Mouse (Mus musculus) lung, postnatal 0 days (tissue): Measurements from ENCODE around the gene Ugcg. TPM values are rescaled to one million over a fixed set of nuclear protein-coding genes. Genes with fewer than 3 reads are reported as not detected.

ENCODE experiments used
- ATAC-seq: fragments of 200-750 bp; cut with Nextera tagmentation; 2 replicates; pipeline ENCODE4 v1.8.0; 2017; ENCODE audit warnings: moderate library complexity
- DNase-seq: peaks from one replicate; pipeline ENCODE4 v3.0.0-alpha.2; 2016; ENCODE audit warnings: low spot score
- H3K27ac ChIP-seq: fragments of 300-500 bp; sonication (generic); 2 replicates; pipeline ENCODE4 v1.5.1; 2014; ENCODE audit warnings: antibody characterized with exemption, mild to moderate bottlenecking, low read length, mixed read lengths
- H3K27me3 ChIP-seq: fragments of 300-500 bp; sonication (generic); replicated peaks from 2 replicates; pipeline ENCODE4 v1.6.1; 2014; ENCODE audit warnings: low read length, mixed read lengths; ENCODE audit not compliant: insufficient read depth
- H3K36me3 ChIP-seq: fragments of 300-500 bp; sonication (generic); 2 replicates; pipeline ENCODE4 v1.6.1; 2014; ENCODE audit warnings: low read length, mixed read lengths; ENCODE audit not compliant: insufficient read depth
- H3K4me1 ChIP-seq: fragments of 300-500 bp; sonication (generic); 2 replicates; pipeline ENCODE4 v1.6.1; 2014; ENCODE audit warnings: antibody characterized with exemption, low read depth, low read length, mixed read lengths; ENCODE audit not compliant: insufficient read depth
- H3K4me2 ChIP-seq: fragments of 300-500 bp; sonication (generic); replicated peaks from 2 replicates; pipeline ENCODE4 v1.6.1; 2014; ENCODE audit warnings: low read depth, mild to moderate bottlenecking, low read length, moderate library complexity, mixed read lengths
- H3K4me3 ChIP-seq: fragments of 300-500 bp; sonication (generic); 2 replicates; pipeline ENCODE4 v1.5.1; 2014; ENCODE audit warnings: low read depth, low read length
- H3K9ac ChIP-seq: fragments of 300-500 bp; sonication (generic); replicated peaks from 2 replicates; pipeline ENCODE4 v1.6.1; 2014; ENCODE audit warnings: low read depth, mild to moderate bottlenecking
- H3K9me3 ChIP-seq: fragments of 300-500 bp; sonication (generic); 2 replicates; pipeline ENCODE4 v1.6.1; 2016; ENCODE audit warnings: low read length, mixed read lengths
- CTCF ChIP-seq: IDR thresholded peaks from 2 replicates; pipeline ENCODE4 v1.5.1; 2016; ENCODE audit warnings: antibody characterized with exemption, mild to moderate bottlenecking
- EP300 ChIP-seq: IDR thresholded peaks from 2 replicates; pipeline ENCODE4 v1.6.1; 2016; ENCODE audit warnings: antibody characterized with exemption, mild to moderate bottlenecking, control low read depth
- WGBS: fragments of 180-500 bp; shearing (Covaris S2); extraction: QIAGEN DNeasy Blood & Tissue Kit; methylation state at CpG from one replicate; pipeline ENCODE4 v1.1.7; 2014; 5-methylcytosine and 5-hydroxymethylcytosine counted together
- polyA plus RNA-seq: library from polyadenylated mRNA; unstranded; fragments of >200 nt; fragmentation: Nextera tagmentation; extraction: Ambion mirVana; gene quantifications from 2 replicates; pipeline ENCODE4 v1.2.1, GENCODE M21; 2015

Ugcg gene
- polyA plus RNA-seq, 1 experiment from 2014 or later, result 13.8 TPM

DNA sequence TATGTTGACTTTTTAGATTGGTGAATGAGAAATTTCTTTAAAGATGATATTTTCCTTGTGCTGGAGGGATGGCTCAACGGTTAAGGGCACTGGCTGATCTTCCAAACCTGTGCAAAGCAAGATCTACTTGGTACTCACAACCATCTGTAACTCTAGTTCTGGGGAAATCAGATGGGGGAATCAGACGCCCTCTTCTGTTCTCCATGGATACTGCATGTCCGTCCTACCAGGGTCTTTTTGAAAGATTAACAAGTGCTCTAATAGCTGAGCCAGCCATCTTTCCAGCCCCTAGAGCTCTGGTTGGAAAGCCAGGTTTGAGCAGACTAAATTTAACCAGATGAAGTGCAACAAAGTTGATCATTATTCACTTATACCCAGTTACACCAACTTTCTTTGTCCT lies 1.8 kb upstream of the Ugcg start:
- no peak overlapping the region for H3K4me2 ChIP-seq
- no peak overlapping the region for H3K4me3 ChIP-seq
- no peak overlapping the region for H3K27ac ChIP-seq
- no peak overlapping the region for H3K9ac ChIP-seq
- TF ChIP-seq EP300, result no peak
- peak; percentile 72 for TF ChIP-seq CTCF
- no peaks in the 10 kb centered on the region for H3K36me3 ChIP-seq
- no peaks in the 10 kb centered on the region; the same call in 1 of the 2 replicates for H3K4me1 ChIP-seq
- peak; percentile 60 for DNase-seq
- ATAC-seq, result no peak
- no peaks in the 10 kb centered on the region for H3K27me3 ChIP-seq
- no peaks in the 10 kb centered on the region for H3K9me3 ChIP-seq
- 25% methylated on average over 3 of the region's 3 CpGs for WGBS

DNA sequence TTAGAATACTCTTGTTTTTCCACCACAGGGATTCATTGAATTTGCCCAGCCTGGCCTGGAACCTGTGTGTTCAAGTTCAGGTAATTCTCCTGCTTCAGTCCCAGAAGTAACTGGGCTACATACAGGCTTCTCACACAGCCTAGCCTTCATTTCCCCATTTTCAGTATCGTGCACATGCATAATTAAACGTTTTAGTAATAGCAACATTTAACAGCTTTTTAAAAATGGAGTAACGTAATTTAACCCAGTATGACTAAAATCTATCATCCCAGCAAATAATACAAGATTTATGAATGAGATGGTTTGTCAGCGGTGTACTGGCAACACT lies 619 bp upstream of the Ugcg start:
- peak overlapping the region; percentile 96; the same call in 1 of the 2 replicates for H3K4me3 ChIP-seq
- no peaks in the 10 kb centered on the region; the same call in 1 of the 2 replicates for H3K4me1 ChIP-seq
- H3K36me3 ChIP-seq, result no peaks in the 10 kb centered on the region
- ATAC-seq (no peak), DNase-seq (no peak)
- H3K4me2 ChIP-seq, result peak overlapping the region; percentile 75
- 0 out of 2 replicates have a peak overlapping the region, but pooled peaks have one; percentile 94 for H3K27ac ChIP-seq
- no peak for TF ChIP-seq EP300
- TF ChIP-seq CTCF, result no peak
- no peak overlapping the region for H3K9ac ChIP-seq
- no peaks in the 10 kb centered on the region for H3K27me3 ChIP-seq
- H3K9me3 ChIP-seq, result no peaks in the 10 kb centered on the region
- WGBS, result 23% methylated on average over 4 of the region's 4 CpGs

DNA sequence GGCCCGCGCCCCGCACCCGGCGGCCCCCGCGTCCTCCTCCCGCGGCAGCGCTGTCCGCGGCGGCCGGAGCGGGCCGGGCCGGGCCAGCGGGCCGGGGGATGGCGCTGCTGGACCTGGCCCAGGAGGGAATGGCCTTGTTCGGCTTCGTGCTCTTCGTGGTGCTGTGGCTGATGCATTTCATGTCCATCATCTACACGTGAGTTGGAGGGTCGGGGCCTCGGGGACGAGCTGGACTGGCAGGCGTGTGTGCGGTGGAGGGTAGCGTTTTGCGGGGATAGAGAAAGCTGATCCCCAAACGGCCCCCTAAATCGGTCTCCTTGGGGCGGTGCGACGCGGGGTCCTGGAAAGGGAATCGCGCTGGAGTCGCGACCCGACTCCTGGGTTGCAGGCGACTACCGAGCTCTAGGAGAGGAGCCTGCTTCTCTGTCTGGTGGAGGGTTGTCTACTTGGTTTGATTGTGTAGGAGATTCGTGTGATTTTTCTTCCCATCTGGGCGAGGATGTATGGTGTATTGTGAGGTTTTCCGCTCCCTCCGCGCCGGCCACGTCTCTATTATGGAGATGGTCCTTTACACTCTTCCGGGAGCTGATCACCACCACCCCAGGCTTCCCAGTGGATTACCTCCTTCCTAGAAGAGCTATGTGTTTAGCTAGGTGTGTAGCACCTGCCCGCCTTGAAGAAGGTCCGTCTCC lies 635 bp downstream of the Ugcg start:
- Histone ChIP-seq H3K4me3 (peak overlapping the region; percentile 96), H3K27ac (peak overlapping the region; percentile 94), H3K9me3 (no peaks in the 10 kb centered on the region), H3K9ac (peak overlapping the region; percentile 92), H3K36me3 (no peaks in the 10 kb centered on the region), H3K4me2 (peak overlapping the region; percentile 75), H3K27me3 (no peaks in the 10 kb centered on the region), H3K4me1 (no peaks in the 10 kb centered on the region; the same call in 1 of the 2 replicates)
- DNase-seq, result peak; percentile 39
- WGBS, result under 1% methylated on average over 42 of the region's 54 CpGs
- 0 out of 2 replicates have a peak, but pooled peaks have one; percentile 9 for ATAC-seq
- no peak for TF ChIP-seq EP300
- peak; percentile 26; the same call in 1 of the 2 replicates for TF ChIP-seq CTCF

DNA sequence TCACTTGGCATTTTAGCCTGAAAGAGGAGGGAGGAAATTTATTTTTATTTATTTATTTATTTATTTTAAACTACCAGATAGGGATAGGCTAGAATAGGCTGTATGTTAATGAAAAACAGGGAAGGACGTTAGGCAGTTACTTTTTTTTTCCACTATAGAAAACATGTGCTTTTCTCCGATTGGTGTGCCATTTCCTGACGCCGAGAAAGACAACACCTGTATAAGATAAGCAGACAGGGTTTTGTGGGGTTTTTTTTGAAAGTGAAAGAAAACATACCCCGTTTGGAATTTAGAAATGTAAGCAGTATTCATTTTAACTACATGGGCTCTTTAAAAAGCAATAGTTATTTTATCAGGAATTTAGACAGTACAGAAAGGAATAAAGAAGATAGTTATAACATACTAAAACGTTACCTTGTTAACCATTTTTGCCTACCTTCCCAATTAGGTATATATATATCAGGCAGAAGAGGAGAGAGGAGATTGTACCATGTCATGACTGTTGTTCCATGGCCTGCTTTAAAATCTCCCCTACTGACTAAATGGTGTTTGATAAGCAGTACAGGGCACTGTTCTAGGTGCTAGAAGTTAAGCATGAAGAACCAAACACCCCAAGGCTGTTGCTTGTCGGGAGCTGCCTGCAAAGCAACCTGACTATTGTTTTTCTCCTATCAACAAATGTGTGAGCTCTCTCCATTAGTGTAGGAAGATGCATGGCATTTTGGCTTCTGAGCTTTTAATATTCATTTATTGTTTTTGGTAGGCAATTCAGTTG lies 1.8 kb downstream of the Ugcg start:
- H3K36me3 ChIP-seq, result no peaks in the 10 kb centered on the region
- no peaks in the 10 kb centered on the region; the same call in 1 of the 2 replicates for H3K4me1 ChIP-seq
- 34% methylated on average over 7 of the region's 7 CpGs for WGBS
- no peak for ATAC-seq
- no peaks in the 10 kb centered on the region for H3K9me3 ChIP-seq
- H3K27ac ChIP-seq, result 0 out of 2 replicates have a peak overlapping the region, but pooled peaks have one; percentile 5
- no peak for DNase-seq
- TF ChIP-seq EP300 (no peak), CTCF (no peak)
- H3K4me3 ChIP-seq, result peak overlapping the region; percentile 96
- no peak overlapping the region; the same call in 1 of the 2 replicates for H3K9ac ChIP-seq
- H3K4me2 ChIP-seq, result peak overlapping the region; percentile 75
- no peaks in the 10 kb centered on the region for H3K27me3 ChIP-seq

DNA sequence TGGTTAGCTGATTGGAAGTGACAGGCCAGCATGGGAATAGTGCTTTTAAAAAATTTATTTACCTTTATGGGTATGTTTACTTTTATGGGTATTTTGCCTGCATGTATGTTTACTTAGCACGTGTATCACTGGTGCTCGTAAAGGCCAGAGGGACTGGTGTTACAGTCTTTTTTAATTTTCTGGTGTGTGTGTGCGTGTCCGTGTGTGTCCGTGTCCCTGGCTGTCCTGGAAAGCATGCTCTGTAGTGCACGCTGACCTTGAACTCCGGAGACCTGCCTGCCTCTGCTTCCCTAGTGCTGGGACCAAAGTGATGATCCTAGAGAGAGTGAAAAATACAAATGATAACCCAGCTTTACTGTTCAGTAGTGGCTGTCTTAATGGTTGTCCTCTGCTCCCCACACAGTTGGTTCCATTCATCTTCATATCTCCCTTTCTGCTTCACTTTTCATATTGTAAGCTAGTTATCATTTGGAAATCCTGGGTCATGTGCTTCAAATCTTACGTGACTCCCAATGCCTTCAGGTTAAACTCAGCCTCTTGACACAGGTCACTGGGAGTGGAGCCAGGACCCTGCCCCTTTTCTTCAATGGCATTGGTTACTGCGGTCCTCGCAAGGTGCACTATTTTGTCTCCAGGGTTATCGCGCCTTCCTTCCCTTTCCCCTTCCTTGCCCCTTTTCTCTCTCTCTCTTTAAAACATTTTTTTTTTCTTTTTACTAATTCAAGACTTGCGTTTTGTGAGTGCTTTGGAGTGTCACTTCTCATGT lies 5.9 kb downstream of the Ugcg start:
- TF ChIP-seq CTCF (no peak), EP300 (no peak)
- WGBS, result 71% methylated on average over 13 of the region's 13 CpGs
- H3K4me2 ChIP-seq, result no peak overlapping the region

More for the DNA sequence above, 5.9 kb downstream of the Ugcg start:
- H3K36me3 ChIP-seq, result no peaks in the 10 kb centered on the region
- no peaks in the 10 kb centered on the region for H3K27me3 ChIP-seq
- peaks cover 15% of the 10 kb centered on the region; the same call in 1 of the 2 replicates for H3K4me1 ChIP-seq
- no peak overlapping the region for H3K27ac ChIP-seq
- H3K9ac ChIP-seq, result no peak overlapping the region
- ATAC-seq (no peak), DNase-seq (no peak)
- no peak overlapping the region for H3K4me3 ChIP-seq
- H3K9me3 ChIP-seq, result no peaks in the 10 kb centered on the region
